In genomic region chr2:54071526-54071925, GRCm38 (mm10) we compare ENCODE assay signal across 28 mouse cellular contexts. TPM values are rescaled to one million over a fixed set of nuclear protein-coding genes. Genes with fewer than 3 reads are reported as not detected.
DNase-seq lines count a peak whose midpoint lies in the region; ATAC-seq lines count a peak whose summit lies in the region.
"Had no signal": no experiment of that assay in that cellular context is flagged by ENCODE, and none has a peak within 500 bp of the region (broad histone marks: within the 10 kb centered on the region; RNA-seq: fewer than 3 reads in every experiment).

No protein-coding gene starts in this region.

- H3K4me1 ChIP-seq in forebrain, embryonic 15.5 days: no peaks in the 10 kb centered on the region
- no peaks in the 10 kb centered on the region for H3K4me1 ChIP-seq in forebrain, embryonic 10.5 days
- no peaks in the 10 kb centered on the region for H3K4me1 ChIP-seq in kidney, embryonic 14.5 days (ENCODE audit: control insufficient read depth, insufficient read depth, low read length)
- H3K4me1 ChIP-seq in intestine, embryonic 16.5 days (ENCODE audit: control insufficient read depth, insufficient read depth, low read length): no peaks in the 10 kb centered on the region
- H3K4me1 ChIP-seq: embryonic facial prominence, embryonic 13.5 days; hindbrain, embryonic 13.5 days; liver, embryonic 12.5 days; neural tube, embryonic 12.5 days had no signal

- no peaks in the 10 kb centered on the region for H3K36me3 ChIP-seq in forebrain, embryonic 15.5 days
- H3K36me3 ChIP-seq in forebrain, embryonic 10.5 days (replicated peaks): no peaks in the 10 kb centered on the region
- H3K36me3 ChIP-seq in kidney, embryonic 14.5 days (ENCODE audit: control insufficient read depth, insufficient read depth, low read length): no peaks in the 10 kb centered on the region
- H3K36me3 ChIP-seq in intestine, embryonic 16.5 days (ENCODE audit: control insufficient read depth, insufficient read depth, low read length): no peaks in the 10 kb centered on the region
- H3K36me3 ChIP-seq: embryonic facial prominence, embryonic 13.5 days; hindbrain, embryonic 13.5 days; liver, embryonic 12.5 days; neural tube, embryonic 12.5 days had no signal

- 0 out of 2 replicates have a peak, but pooled peaks have one; percentile 13 for ATAC-seq in forebrain, embryonic 15.5 days (replicated peaks)
- no peak for ATAC-seq in kidney, embryonic 14.5 days (ENCODE audit: low FRiP score, low TSS enrichment)
- peak; percentile 58; the same call in 1 of the 2 replicates for ATAC-seq in intestine, embryonic 16.5 days
- ATAC-seq: CD4-positive, CD25-positive, alpha-beta regulatory T cell, adult 4 months; liver, embryonic 12.5 days; liver, postnatal 0 days; midbrain, embryonic 16.5 days had no signal

- 69% methylated on average over 1 of the region's 1 CpGs for WGBS in forebrain, embryonic 15.5 days
- 84% methylated on average over 1 of the region's 1 CpGs for WGBS in forebrain, embryonic 10.5 days
- WGBS in kidney, embryonic 14.5 days: 42% methylated on average over 1 of the region's 1 CpGs
- WGBS in intestine, embryonic 16.5 days: 14% methylated on average over 1 of the region's 1 CpGs

- no peak overlapping the region for H3K4me2 ChIP-seq in forebrain, embryonic 15.5 days (replicated peaks)
- H3K4me2 ChIP-seq in kidney, embryonic 14.5 days (replicated peaks; ENCODE audit: low read depth, low read length): no peak overlapping the region
- H3K4me2 ChIP-seq in intestine, embryonic 16.5 days (ENCODE audit: low read depth, low read length): no peak overlapping the region
- H3K4me2 ChIP-seq: embryonic facial prominence, embryonic 13.5 days; heart, embryonic 11.5 days; hindbrain, embryonic 13.5 days; liver, embryonic 12.5 days; midbrain, embryonic 11.5 days; neural tube, embryonic 12.5 days had no signal

- no peaks in the 10 kb centered on the region for H3K27me3 ChIP-seq in forebrain, embryonic 15.5 days
- H3K27me3 ChIP-seq in forebrain, embryonic 10.5 days (ENCODE audit: poor library complexity, severe bottlenecking): no peaks in the 10 kb centered on the region
- H3K27me3 ChIP-seq in kidney, embryonic 14.5 days (ENCODE audit: control insufficient read depth, insufficient read depth, low read length): no peaks in the 10 kb centered on the region
- no peaks in the 10 kb centered on the region for H3K27me3 ChIP-seq in intestine, embryonic 16.5 days (replicated peaks; ENCODE audit: control insufficient read depth, insufficient read depth, low read length)
- H3K27me3 ChIP-seq: embryonic facial prominence, embryonic 13.5 days; hindbrain, embryonic 13.5 days; liver, embryonic 12.5 days; neural tube, embryonic 12.5 days had no signal

- no peak overlapping the region for H3K27ac ChIP-seq in forebrain, embryonic 15.5 days (replicated peaks)
- H3K27ac ChIP-seq in forebrain, embryonic 10.5 days: no peak overlapping the region
- H3K27ac ChIP-seq in kidney, embryonic 14.5 days (ENCODE audit: low read depth, low read length): no peak overlapping the region
- H3K27ac ChIP-seq in intestine, embryonic 16.5 days (ENCODE audit: low read length): no peak overlapping the region
- H3K27ac ChIP-seq: embryonic facial prominence, embryonic 13.5 days; hindbrain, embryonic 13.5 days; layer of hippocampus, adult 2 months; liver, embryonic 12.5 days; neural tube, embryonic 12.5 days had no signal

- no peak overlapping the region for H3K9ac ChIP-seq in forebrain, embryonic 15.5 days (replicated peaks)
- H3K9ac ChIP-seq in kidney, embryonic 14.5 days (ENCODE audit: low read depth, low read length): no peak overlapping the region
- H3K9ac ChIP-seq in intestine, embryonic 16.5 days (ENCODE audit: low read depth, low read length): no peak overlapping the region
- H3K9ac ChIP-seq: embryonic facial prominence, embryonic 13.5 days; hindbrain, embryonic 13.5 days; liver, embryonic 12.5 days; liver, postnatal 0 days; neural tube, embryonic 12.5 days had no signal

- no peak overlapping the region for H3K4me3 ChIP-seq in forebrain, embryonic 15.5 days
- H3K4me3 ChIP-seq in forebrain, embryonic 10.5 days: no peak overlapping the region
- no peak overlapping the region for H3K4me3 ChIP-seq in kidney, embryonic 14.5 days (ENCODE audit: low read length)
- no peak overlapping the region for H3K4me3 ChIP-seq in intestine, embryonic 16.5 days (ENCODE audit: low read length)
- H3K4me3 ChIP-seq: embryonic facial prominence, embryonic 13.5 days; hindbrain, embryonic 13.5 days; layer of hippocampus, adult 2 months; liver, embryonic 12.5 days; neural tube, embryonic 12.5 days had no signal

- H3K9me3 ChIP-seq in forebrain, embryonic 15.5 days: no peaks in the 10 kb centered on the region
- no peaks in the 10 kb centered on the region for H3K9me3 ChIP-seq in forebrain, embryonic 10.5 days
- H3K9me3 ChIP-seq in kidney, embryonic 14.5 days (ENCODE audit: control insufficient read depth, low read length): no peaks in the 10 kb centered on the region
- H3K9me3 ChIP-seq in intestine, embryonic 16.5 days (ENCODE audit: control insufficient read depth, low read length): no peaks in the 10 kb centered on the region
- H3K9me3 ChIP-seq: embryonic facial prominence, embryonic 13.5 days; hindbrain, embryonic 13.5 days; liver, embryonic 12.5 days; neural tube, embryonic 12.5 days had no signal

- no peak for DNase-seq in forebrain, embryonic 10.5 days (ENCODE audit: extremely low spot score, low spot score)
- peak; percentile 6 for DNase-seq in kidney, postnatal 14 days
- peak; percentile 56 for DNase-seq in brain, adult 2 months (ENCODE audit: low read depth, low spot score)
- DNase-seq in natural killer cell, adult 2 months (ENCODE audit: low spot score in 2 of 2): no peak
- DNase-seq: adrenal gland, postnatal 14 days; cerebellum, adult 18-20 months; cerebellum, postnatal 10 days; gastrocnemius, postnatal 36 days; heart, adult 18-20 months; heart, postnatal 4 days; left cerebral cortex, postnatal 4 days; liver, postnatal 0 days; lung, postnatal 36 days; right cerebral cortex, postnatal 14 days; thymus, adult 2 months; thymus, postnatal 36 days had no signal

RNA-seq across cellular contexts. Expression of gene Rprm, which starts 13.8 kb away (rescaled TPM):
- polyA plus RNA-seq in forebrain, embryonic 15.5 days (2015; fragmentation: Nextera tagmentation; extraction: Ambion mirVana): 245 and 258 TPM in 2 replicates
- polyA plus RNA-seq in forebrain, embryonic 10.5 days (2016; fragmentation: Nextera tagmentation; extraction: Ambion mirVana): 46.6 and 47.1 TPM in 2 replicates
- 35.6 and 46.5 TPM in 2 replicates for polyA plus RNA-seq in kidney, embryonic 14.5 days (2014; fragmentation: Nextera tagmentation; extraction: Ambion mirVana)
- polyA plus RNA-seq in intestine, embryonic 16.5 days (2015; fragmentation: Nextera tagmentation; extraction: Ambion mirVana): 4.6 and 6.3 TPM in 2 replicates
- polyA plus RNA-seq: CD4-positive, CD25-positive, alpha-beta regulatory T cell, adult 4 months; liver, postnatal 0 days had no signal

Comparison
In these comparisons a context has a peak if more than half of its experiments do, and no peak if none do; other contexts are left out.
1. DNase-seq: peak in kidney, postnatal 14 days (single experiment) and brain, adult 2 months (single experiment); none in forebrain, embryonic 10.5 days (single experiment) and natural killer cell, adult 2 months (0 of 2).